Mouse (Mus musculus): Measurements from ENCODE around the gene Hnrnpa2b1. TPM values are rescaled to one million over a fixed set of nuclear protein-coding genes. Genes with fewer than 3 reads are reported as not detected.

Hnrnpa2b1 gene
- polyA plus RNA-seq, 1 experiment: 275 TPM

GRCm38 (mm10) chr6:51416433-51416832 is 53.3 kb downstream of the Hnrnpa2b1 start:
- Histone ChIP-seq H3K4me3 (no peak overlapping the region), H3K4me2 (ENCODE audit: low read depth) (no peak overlapping the region), H3K27me3 (ENCODE audit: control insufficient read depth, insufficient read depth, insufficient read length) (peaks cover 15% of the 10 kb centered on the region), H3K79me2 (ENCODE audit: control insufficient read depth, insufficient read depth) (no peaks in the 10 kb centered on the region), H3ac (ENCODE audit: control insufficient read depth, insufficient read length) (no peak overlapping the region), H3K36me3 (ENCODE audit: control insufficient read depth, insufficient read depth) (no peaks in the 10 kb centered on the region)
- no peak for TF ChIP-seq POLR2AphosphoS2 (IDR thresholded peaks at IDR 0.05; ENCODE audit: insufficient read length, low read depth)
- TF ChIP-seq POLR2A (IDR thresholded peaks at IDR 0.05; ENCODE audit: insufficient read length, low read depth): no peak
- TF ChIP-seq USF1 (IDR thresholded peaks at IDR 0.05; ENCODE audit: low read depth): no peak
- TF ChIP-seq MYOG (IDR thresholded peaks at IDR 0.05; ENCODE audit: control insufficient read depth in 1 of 3, insufficient read depth in 1 of 3, insufficient read length in 2 of 3, low read depth in 2 of 3): no peak
- TF ChIP-seq TCF3 (IDR thresholded peaks at IDR 0.05; ENCODE audit: insufficient read length, low read depth): no peak
- TF ChIP-seq MAX (IDR thresholded peaks at IDR 0.05; ENCODE audit: low read depth): no peak
- TF ChIP-seq CEBPB (IDR thresholded peaks at IDR 0.05; ENCODE audit: insufficient read depth, poor library complexity, severe bottlenecking): no peak
- no peak for TF ChIP-seq TCF12 (IDR thresholded peaks at IDR 0.05; ENCODE audit: insufficient read depth, poor library complexity, severe bottlenecking)
- no peak for TF ChIP-seq REST (IDR thresholded peaks at IDR 0.05; ENCODE audit: insufficient read depth, insufficient read length)
- TF ChIP-seq E2F4 (IDR thresholded peaks at IDR 0.05; ENCODE audit: insufficient read depth): no peak

Other genes with a start within 250 kb of the Hnrnpa2b1 start
- gene Nfe2l3, start 37.2 kb downstream of the Hnrnpa2b1 start, polyA plus RNA-seq (2012; fragmentation: generic; extraction: Trizol): 0.06 TPM
- gene Cbx3, start 466 bp upstream of the Hnrnpa2b1 start, polyA plus RNA-seq (2012; fragmentation: generic; extraction: Trizol): 35.6 TPM
- 3.3 TPM for gene Snx10, start 54.0 kb upstream of the Hnrnpa2b1 start, polyA plus RNA-seq (2012; fragmentation: generic; extraction: Trizol)

All from myocyte (in vitro differentiated cells).